Mouse (Mus musculus): Measurements from ENCODE around the gene Lrmp.
"Not testable (repeated sequence)": the region's sequence is repeated elsewhere in the genome, so short reads cannot be mapped to it uniquely, and the experiment has no call there.

The Lrmp gene

GRCm38 (mm10) chr6:145115476-145116097, at the start of gene Lrmp:
TSS of gene Lrmp (plus strand) at chr6:145115653.
- DNase-seq (ENCODE audit: extremely low read depth, low read depth, low spot score) = no peak

DNA sequence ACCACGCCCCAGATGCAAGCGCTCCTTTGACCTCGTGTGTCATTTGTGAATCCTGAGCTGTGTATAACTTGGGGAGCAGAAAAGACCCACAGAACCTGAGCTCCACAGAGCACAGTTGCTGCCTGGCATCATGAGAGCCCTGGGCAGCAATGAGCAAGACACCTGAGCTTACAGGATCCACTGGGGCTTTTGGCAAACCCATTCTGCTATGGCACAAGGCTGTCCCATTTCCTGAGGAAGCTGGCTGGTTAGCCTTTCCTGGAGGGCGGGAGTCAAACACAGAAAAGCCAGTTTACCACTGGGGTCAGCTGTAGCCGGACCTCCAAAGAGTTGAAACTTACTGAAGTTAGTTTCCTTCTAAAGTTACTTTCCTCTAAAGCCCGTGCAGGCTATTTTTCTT, 49.0 kb upstream of the Lrmp start:
- no peak for DNase-seq (ENCODE audit: extremely low read depth, low read depth, low spot score)

GRCm38 (mm10) chr6:145067679-145068078, 47.8 kb upstream of the Lrmp start:
- DNase-seq (ENCODE audit: extremely low read depth, low read depth, low spot score) = no peak

GRCm38 (mm10) chr6:145069397-145069796, 46.1 kb upstream of the Lrmp start:
- DNase-seq (ENCODE audit: extremely low read depth, low read depth, low spot score) = no peak

DNA sequence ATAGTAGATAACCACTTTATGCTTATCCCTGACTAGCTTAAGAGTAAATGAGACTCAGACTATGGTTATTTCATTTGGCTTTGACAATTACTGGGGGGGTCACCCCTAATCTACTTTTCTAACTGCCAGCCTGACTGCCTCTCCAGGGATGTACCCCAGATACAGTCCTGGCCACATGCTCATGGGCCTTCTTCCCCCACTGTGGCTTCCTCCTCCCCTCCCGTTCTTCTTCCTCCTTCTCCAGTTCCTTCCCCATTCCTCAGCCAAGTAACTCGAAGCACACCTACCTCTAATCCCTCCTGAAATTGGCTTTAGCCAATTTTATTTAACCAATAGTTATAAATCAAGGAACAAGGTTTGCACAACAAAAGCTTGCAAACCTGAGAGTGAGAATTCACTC, 45.5 kb upstream of the Lrmp start:
- no peak for DNase-seq (ENCODE audit: extremely low read depth, low read depth, low spot score)

- no peak for DNase-seq (ENCODE audit: extremely low read depth, low read depth, low spot score)
These were observed 41.0 kb upstream of the Lrmp start for GRCm38 (mm10) chr6:145074461-145074860.

GRCm38 (mm10) chr6:145075088-145075547, 40.3 kb upstream of the Lrmp start:
- no peak for DNase-seq (ENCODE audit: extremely low read depth, low read depth, low spot score)

GRCm38 (mm10) chr6:145075548-145076224, 39.8 kb upstream of the Lrmp start, which contains the start of gene Bcat1:
TSS of gene Bcat1 (minus strand) at chr6:145076184.
- DNase-seq (ENCODE audit: extremely low read depth, low read depth, low spot score) = no peak

GRCm38 (mm10) chr6:145076286-145076685, 39.2 kb upstream of the Lrmp start:
- DNase-seq (ENCODE audit: extremely low read depth, low read depth, low spot score) = no peak

- no peak for DNase-seq (ENCODE audit: extremely low read depth, low read depth, low spot score)
These were observed 36.2 kb upstream of the Lrmp start for GRCm38 (mm10) chr6:145079087-145079759.

DNA sequence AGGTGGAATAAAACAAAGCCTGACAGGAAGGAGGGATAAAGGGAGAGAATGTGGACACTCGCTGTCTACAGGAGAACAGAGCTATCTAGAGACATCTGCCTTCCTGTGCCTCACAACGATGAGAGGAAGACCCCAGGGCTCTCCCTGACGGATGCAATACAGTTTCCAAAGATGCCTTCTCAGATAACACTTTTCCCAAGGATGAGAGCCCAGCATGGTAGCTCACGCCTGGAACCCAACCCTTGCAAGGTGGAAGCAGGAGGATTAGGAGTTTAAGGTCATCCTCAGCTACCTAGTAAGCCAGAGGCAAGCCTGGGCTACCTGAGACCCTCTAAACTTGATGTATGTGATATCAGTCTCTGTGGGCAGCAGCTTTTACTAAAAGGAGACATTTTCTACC, 33.7 kb upstream of the Lrmp start:
- no peak for DNase-seq (ENCODE audit: extremely low read depth, low read depth, low spot score)

GRCm38 (mm10) chr6:145084343-145085117, 30.9 kb upstream of the Lrmp start:
- no peak for DNase-seq (ENCODE audit: extremely low read depth, low read depth, low spot score)

DNA sequence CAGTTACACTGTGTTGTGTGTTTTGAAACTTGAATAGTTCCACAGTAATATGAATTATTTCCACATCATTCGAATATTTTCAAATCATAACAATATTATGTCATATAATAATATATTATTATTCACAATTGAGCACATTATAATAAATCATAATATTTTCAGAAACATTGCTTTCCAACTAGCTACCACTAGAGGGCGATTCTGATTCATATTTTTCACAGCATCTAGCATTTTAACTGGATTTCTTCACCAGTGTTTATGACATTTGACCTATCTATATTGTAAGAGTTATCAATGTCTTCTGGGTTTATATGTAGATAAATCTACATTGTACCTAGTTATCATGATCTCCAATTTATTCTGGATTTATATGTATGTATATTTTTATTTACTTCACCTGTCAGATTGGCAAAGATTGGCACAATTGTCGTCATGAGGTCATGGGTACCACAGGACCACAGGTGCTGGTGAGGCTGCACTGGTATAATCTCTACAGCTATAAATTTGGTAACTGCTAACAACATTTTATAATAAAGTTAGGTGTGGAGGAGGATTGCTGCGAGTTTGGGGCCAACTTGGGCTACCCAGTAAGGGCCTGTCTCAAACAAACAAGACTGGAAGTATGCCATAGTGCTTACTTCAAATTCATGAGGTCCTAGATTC, 26.9 kb upstream of the Lrmp start:
- DNase-seq (ENCODE audit: extremely low read depth, low read depth, low spot score) = no peak

DNA sequence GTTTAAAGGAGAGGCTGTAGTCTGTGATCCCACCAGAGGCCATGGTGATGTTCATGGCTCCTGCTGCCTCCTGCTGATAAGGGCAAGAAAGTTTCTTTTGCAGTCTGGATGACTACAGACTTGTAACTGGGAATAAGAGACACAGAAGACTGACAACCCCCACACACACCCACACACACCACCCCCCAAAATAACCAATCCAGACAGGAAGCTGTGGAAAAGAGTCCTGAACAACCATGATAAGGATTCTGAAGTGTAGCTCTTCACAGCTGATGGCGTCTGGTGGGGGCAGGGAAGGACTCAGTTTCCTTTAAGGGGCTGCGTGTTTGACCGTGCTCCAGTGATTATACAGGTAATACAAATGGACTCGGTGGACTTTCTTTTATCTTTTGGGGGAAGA, 26.1 kb upstream of the Lrmp start:
- no peak for DNase-seq (ENCODE audit: extremely low read depth, low read depth, low spot score)

DNA sequence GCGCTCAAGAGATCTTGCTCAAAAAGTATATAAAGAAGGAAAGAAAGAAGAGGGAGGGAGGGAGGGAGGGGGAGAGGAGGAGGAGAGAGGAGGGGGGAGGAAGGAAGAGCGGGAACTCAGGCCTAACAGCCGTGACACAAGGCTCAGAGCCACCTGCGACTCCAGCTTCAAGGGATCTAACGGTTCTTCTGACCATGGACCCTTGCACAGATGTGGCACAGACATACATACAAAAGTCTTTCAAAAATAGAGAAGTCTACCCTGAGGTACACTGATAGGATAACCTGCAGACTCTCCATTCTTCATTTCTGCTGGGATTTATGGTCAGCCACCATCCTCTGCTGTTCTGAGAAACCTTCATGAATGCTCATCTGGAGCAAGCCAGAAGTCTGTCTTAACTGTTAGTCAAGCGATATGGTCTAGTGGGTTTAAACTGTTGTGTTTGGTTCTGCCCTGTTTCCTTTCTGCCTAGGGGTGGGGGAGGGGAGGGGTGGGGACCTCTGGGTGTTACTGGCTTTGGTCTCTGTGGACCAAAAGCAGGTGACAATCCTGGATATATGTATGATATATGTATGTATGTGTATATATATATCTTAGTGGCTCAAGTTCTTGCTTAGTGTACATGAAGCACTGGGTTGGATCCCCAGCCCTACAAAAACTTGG, 25.1 kb upstream of the Lrmp start:
- no peak for DNase-seq (ENCODE audit: extremely low read depth, low read depth, low spot score)

DNA sequence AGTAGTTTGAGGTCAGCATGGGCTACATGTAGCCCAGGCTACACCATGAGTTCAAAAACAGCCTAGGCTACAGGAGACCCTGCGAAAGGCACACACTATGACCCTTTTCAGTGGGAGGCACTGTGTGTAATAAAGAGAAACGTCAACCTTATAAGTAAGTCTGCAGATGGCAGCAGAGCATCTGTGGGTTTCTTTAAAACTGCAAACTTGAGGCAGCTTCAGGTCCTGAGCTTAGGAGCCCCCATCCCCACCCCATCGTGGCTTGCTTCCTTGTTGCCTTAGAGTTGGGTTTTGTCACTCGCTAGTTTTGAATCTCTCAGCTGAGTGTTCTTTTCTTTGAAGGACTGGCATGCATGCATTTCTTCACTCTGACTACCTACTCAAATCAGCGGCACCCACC, 24.5 kb upstream of the Lrmp start:
- DNase-seq (ENCODE audit: extremely low read depth, low read depth, low spot score) = no peak

DNA sequence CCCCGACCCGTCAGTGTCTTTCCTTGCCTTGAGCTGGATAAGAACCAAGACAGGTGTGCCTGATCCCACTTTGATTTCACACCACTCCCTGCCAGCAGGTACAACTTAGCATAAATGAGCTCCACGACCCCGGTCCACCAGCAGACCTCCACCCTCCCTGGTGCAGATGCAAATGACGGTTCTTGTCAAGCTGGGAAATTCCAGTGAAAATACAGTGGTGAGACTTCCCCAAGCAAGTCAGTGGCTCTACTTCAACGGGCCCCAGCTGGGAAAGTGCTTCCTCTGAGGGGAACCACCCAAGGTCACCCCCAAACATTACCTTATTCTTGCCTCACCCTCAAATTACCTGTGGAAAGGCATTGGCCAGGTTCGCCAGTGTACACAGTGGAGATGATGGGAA, 23.5 kb upstream of the Lrmp start:
- DNase-seq (ENCODE audit: extremely low read depth, low read depth, low spot score) = no peak

DNA sequence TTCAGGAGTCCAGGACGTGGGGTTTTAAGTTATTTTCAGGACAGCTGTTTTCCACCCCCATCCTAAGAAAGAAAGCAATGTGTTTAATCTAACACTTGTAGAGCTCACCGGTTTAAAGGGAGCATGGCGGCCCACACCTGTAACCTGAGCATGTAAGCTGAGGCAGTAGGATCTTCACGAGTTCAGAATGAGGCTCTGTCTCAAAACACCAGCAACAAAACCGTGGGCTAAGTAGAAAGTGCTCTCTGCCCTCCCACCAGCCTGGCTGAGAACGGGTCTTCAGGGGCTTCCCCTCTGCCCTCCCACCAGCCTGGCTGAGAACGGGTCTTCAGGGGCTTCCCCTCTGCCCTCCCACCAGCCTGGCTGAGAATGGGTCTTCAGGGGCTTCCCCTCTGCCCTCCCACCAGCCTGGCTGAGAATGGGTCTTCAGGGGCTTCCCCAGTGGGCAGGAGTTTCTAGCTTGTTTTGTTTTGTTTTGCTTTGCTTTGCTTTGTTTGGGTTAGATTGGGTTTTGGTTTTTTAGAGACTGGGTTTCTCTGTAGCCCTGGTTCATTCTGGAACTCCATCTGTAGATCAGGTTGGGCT, 22.3 kb upstream of the Lrmp start:
- DNase-seq (ENCODE audit: extremely low read depth, low read depth, low spot score) = not testable (repeated sequence)

GRCm38 (mm10) chr6:145094431-145094830, 21.0 kb upstream of the Lrmp start:
- no peak for DNase-seq (ENCODE audit: extremely low read depth, low read depth, low spot score)

GRCm38 (mm10) chr6:145100923-145101322, 14.5 kb upstream of the Lrmp start:
- DNase-seq (ENCODE audit: extremely low read depth, low read depth, low spot score) = no peak

Data from fat pad, adult 2 months (tissue).